Mouse (Mus musculus): Measurements from ENCODE around the gene Cpeb3. TPM values are rescaled to one million over a fixed set of nuclear protein-coding genes. Genes with fewer than 3 reads are reported as not detected.
"Not testable (repeated sequence)": the region's sequence is repeated elsewhere in the genome, so short reads cannot be mapped to it uniquely, and the experiment has no call there.

Cpeb3 gene
- polyA plus RNA-seq, 1 experiment from 2014 or later, result 10.4 TPM

DNA sequence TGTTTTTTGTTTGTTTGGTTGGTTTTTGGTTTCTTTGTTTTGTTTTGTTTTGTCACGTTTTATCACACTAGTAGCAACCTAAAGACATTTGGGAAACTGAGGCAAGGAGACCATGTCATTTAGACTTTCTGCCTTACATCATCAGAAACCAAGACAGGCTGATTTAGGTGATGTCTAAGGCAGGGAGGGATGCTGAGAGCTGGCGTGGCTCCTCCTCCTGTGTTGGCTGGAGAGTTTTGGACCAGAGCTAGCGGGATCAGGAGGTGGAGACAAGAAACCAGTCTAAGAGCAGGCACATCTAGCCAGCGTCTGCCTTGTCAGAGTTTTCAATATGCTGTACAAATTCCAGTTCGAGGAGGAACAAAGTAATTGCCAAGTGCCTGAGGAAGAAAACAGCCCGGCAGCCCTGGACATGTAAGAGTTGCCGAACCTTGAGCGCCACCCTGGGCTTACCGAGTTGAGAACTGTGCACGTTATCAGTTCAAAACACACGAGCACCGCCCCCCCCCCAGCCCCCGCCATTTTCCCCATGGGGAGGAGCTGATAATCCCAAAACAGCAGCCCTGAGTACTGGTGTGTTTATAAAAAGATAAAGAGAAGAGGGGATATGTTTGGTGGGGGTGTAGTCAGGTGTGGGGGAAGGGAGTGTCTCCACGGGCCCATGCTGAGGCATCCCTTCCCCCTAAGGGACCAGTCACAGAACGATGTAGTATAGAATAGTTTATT is 29.5 kb upstream of the Cpeb3 start:
- H3K27ac ChIP-seq (ENCODE audit: low read depth, low read length), result no peak overlapping the region
- WGBS, result 10% methylated on average over 15 of the region's 15 CpGs
- peaks cover 5% of the 10 kb centered on the region for H3K4me1 ChIP-seq (ENCODE audit: control insufficient read depth, insufficient read depth, low read depth, low read length)
- no peaks in the 10 kb centered on the region for H3K9me3 ChIP-seq (ENCODE audit: control insufficient read depth, low read length)
- no peak for ATAC-seq
- no peaks in the 10 kb centered on the region for H3K27me3 ChIP-seq (replicated peaks; ENCODE audit: control insufficient read depth, insufficient read depth, low read length)
- no peaks in the 10 kb centered on the region for H3K36me3 ChIP-seq (ENCODE audit: control insufficient read depth, insufficient read depth, low read length)
- no peak overlapping the region for H3K4me3 ChIP-seq (ENCODE audit: low read length)
- H3K9ac ChIP-seq (ENCODE audit: low read depth, low read length), result no peak overlapping the region
- peak overlapping the region; percentile 18 for H3K4me2 ChIP-seq (ENCODE audit: low read length)

DNA sequence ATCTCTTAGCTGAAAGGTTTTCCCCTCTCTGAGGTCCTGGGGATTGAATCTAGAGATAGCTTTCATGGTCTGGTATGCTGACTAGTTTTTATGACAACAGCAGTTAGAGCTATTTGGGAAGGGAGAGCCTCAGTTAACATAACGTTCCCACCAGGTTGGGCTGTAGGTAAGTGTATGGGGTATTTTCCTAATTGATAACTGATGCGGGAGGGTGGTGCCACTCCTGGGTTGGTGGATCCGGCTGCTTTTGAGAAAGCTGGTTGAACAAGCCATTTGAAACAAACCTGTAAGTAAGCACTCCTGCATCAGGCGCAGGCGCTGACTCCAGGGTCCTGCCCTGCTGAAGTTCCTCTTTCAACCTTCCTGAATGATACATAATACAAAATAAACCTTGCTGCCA is 28.9 kb upstream of the Cpeb3 start:
- Histone ChIP-seq H3K36me3 (ENCODE audit: control insufficient read depth, insufficient read depth, low read length) (no peaks in the 10 kb centered on the region), H3K27me3 (replicated peaks; ENCODE audit: control insufficient read depth, insufficient read depth, low read length) (no peaks in the 10 kb centered on the region), H3K4me1 (ENCODE audit: control insufficient read depth, insufficient read depth, low read depth, low read length) (peaks cover 5% of the 10 kb centered on the region), H3K27ac (ENCODE audit: low read depth, low read length) (no peak overlapping the region), H3K9me3 (ENCODE audit: control insufficient read depth, low read length) (no peaks in the 10 kb centered on the region), H3K4me2 (ENCODE audit: low read length) (no peak overlapping the region), H3K4me3 (ENCODE audit: low read length) (no peak overlapping the region), H3K9ac (ENCODE audit: low read depth, low read length) (no peak overlapping the region)
- ATAC-seq, result no peak
- WGBS, result 62% methylated on average over 5 of the region's 5 CpGs

GRCm38 (mm10) chr19:37235818-37236217 is 27.4 kb upstream of the Cpeb3 start:
- Histone ChIP-seq H3K4me1 (ENCODE audit: control insufficient read depth, insufficient read depth, low read depth, low read length) (peaks cover 5% of the 10 kb centered on the region), H3K9me3 (ENCODE audit: control insufficient read depth, low read length) (no peaks in the 10 kb centered on the region), H3K27ac (ENCODE audit: low read depth, low read length) (no peak overlapping the region), H3K9ac (ENCODE audit: low read depth, low read length) (no peak overlapping the region), H3K27me3 (replicated peaks; ENCODE audit: control insufficient read depth, insufficient read depth, low read length) (no peaks in the 10 kb centered on the region), H3K4me3 (ENCODE audit: low read length) (no peak overlapping the region), H3K4me2 (ENCODE audit: low read length) (no peak overlapping the region), H3K36me3 (ENCODE audit: control insufficient read depth, insufficient read depth, low read length) (no peaks in the 10 kb centered on the region)
- WGBS, result 56% methylated on average over 8 of the region's 8 CpGs
- no peak for ATAC-seq

DNA sequence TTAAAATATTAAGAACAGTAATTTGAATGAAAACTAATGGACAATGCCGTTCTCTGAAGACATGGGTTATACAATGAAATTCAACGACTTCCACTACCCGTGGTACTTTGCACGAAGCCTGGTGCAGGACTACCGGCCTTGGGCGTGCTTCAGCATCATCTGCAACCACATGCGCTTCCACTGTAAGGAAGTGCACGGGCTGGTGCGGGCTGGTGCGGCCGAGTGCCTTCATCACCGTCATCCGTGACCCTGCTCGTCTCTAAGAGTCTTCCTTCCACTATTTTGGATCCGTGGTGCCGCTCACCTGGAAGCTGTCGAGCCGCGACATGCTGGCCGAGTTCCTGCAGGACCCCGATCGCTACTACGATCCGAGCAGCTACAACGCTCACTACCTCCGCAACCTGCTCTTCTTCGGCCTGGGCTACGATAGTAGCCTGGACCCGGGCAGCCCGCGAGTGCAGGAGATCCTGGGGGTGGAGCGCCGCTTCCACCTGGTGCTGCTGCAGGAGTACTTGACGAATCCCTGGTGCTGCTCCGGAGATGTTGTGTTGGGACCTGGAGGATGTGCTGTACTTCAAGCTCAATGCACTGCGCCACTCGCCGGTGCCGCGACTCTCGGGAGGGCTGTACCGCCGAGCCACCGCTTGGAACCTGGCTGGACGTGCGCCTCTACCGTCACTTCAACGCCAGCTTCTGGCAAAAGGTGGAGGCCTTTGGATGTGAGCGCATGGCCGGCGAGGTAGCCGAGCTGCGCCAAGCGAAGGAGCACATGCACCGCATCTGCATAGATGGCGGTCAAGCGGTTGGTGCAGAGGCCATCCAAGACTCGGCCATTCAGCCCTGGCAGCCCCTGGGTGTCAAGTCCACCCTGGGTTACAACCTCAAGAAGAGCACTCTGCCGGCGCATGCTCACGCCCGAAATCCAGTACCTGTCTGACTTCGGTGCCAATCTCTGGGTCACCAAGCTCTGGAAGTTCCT is 25.4 kb upstream of the Cpeb3 start:
- Histone ChIP-seq H3K4me1 (ENCODE audit: control insufficient read depth, insufficient read depth, low read depth, low read length) (peaks cover 5% of the 10 kb centered on the region), H3K27ac (ENCODE audit: low read depth, low read length) (no peak overlapping the region), H3K9ac (ENCODE audit: low read depth, low read length) (peak overlapping the region; percentile 44), H3K4me2 (ENCODE audit: low read length) (peak overlapping the region; percentile 67), H3K9me3 (ENCODE audit: control insufficient read depth, low read length) (no peaks in the 10 kb centered on the region), H3K4me3 (ENCODE audit: low read length) (peak overlapping the region; percentile 49), H3K36me3 (ENCODE audit: control insufficient read depth, insufficient read depth, low read length) (no peaks in the 10 kb centered on the region), H3K27me3 (replicated peaks; ENCODE audit: control insufficient read depth, insufficient read depth, low read length) (no peaks in the 10 kb centered on the region)
- peak; percentile 80 for ATAC-seq
- WGBS, result 4% methylated on average over 61 of the region's 63 CpGs

DNA sequence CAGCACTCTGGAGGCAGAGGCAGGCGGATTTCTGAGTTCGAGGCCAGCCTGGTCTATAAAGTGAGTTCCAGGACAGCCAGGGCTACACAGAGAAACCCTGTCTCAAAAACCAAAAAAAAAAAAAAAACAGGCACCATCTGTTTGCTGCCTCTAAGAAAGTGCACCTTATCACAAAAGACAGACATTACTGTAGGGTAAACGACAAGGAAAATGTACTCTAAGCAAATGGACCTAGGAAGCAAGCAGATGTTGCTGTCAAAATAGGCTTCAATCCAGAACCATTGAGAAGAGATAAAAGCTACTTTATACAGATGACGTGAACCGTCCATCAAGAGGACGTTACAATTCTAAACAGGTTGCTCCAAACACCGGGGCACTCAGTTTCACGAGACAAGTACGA is 24.2 kb upstream of the Cpeb3 start:
- 69% methylated on average over 9 of the region's 9 CpGs for WGBS
- not testable (repeated sequence) for H3K27me3 ChIP-seq (replicated peaks; ENCODE audit: control insufficient read depth, insufficient read depth, low read length)

GRCm38 (mm10) chr19:37225197-37225862 is 16.9 kb upstream of the Cpeb3 start:
- no peak overlapping the region for H3K27ac ChIP-seq (ENCODE audit: low read depth, low read length)
- 84% methylated on average over 6 of the region's 6 CpGs for WGBS
- no peak for ATAC-seq

More for the DNA sequence above, 24.2 kb upstream of the Cpeb3 start:
- H3K4me2 ChIP-seq (ENCODE audit: low read length); H3K36me3 ChIP-seq (ENCODE audit: control insufficient read depth, insufficient read depth, low read length); H3K4me3 ChIP-seq (ENCODE audit: low read length); ATAC-seq; H3K9ac ChIP-seq (ENCODE audit: low read depth, low read length); H3K9me3 ChIP-seq (ENCODE audit: control insufficient read depth, low read length); H3K27ac ChIP-seq (ENCODE audit: low read depth, low read length); H3K4me1 ChIP-seq (ENCODE audit: control insufficient read depth, insufficient read depth, low read depth, low read length): not testable (repeated sequence)

GRCm38 (mm10) chr19:37214711-37215110 is 6.3 kb upstream of the Cpeb3 start:
- Histone ChIP-seq H3K4me2 (ENCODE audit: low read length) (no peak overlapping the region), H3K4me3 (ENCODE audit: low read length) (no peak overlapping the region), H3K27ac (ENCODE audit: low read depth, low read length) (no peak overlapping the region), H3K27me3 (replicated peaks; ENCODE audit: control insufficient read depth, insufficient read depth, low read length) (no peaks in the 10 kb centered on the region), H3K36me3 (ENCODE audit: control insufficient read depth, insufficient read depth, low read length) (peaks cover 12% of the 10 kb centered on the region), H3K9ac (ENCODE audit: low read depth, low read length) (no peak overlapping the region), H3K4me1 (ENCODE audit: control insufficient read depth, insufficient read depth, low read depth, low read length) (peaks cover under 1% of the 10 kb centered on the region), H3K9me3 (ENCODE audit: control insufficient read depth, low read length) (no peaks in the 10 kb centered on the region)
- WGBS, result 86% methylated on average over 2 of the region's 2 CpGs
- no peak for ATAC-seq

More at GRCm38 (mm10) chr19:37225197-37225862, 16.9 kb upstream of the Cpeb3 start:
- no peaks in the 10 kb centered on the region for H3K4me1 ChIP-seq (ENCODE audit: control insufficient read depth, insufficient read depth, low read depth, low read length)
- no peaks in the 10 kb centered on the region for H3K27me3 ChIP-seq (replicated peaks; ENCODE audit: control insufficient read depth, insufficient read depth, low read length)
- no peak overlapping the region for H3K9ac ChIP-seq (ENCODE audit: low read depth, low read length)
- H3K4me2 ChIP-seq (ENCODE audit: low read length), result no peak overlapping the region
- H3K36me3 ChIP-seq (ENCODE audit: control insufficient read depth, insufficient read depth, low read length), result peaks cover 4% of the 10 kb centered on the region
- no peak overlapping the region for H3K4me3 ChIP-seq (ENCODE audit: low read length)
- H3K9me3 ChIP-seq (ENCODE audit: control insufficient read depth, low read length), result no peaks in the 10 kb centered on the region

DNA sequence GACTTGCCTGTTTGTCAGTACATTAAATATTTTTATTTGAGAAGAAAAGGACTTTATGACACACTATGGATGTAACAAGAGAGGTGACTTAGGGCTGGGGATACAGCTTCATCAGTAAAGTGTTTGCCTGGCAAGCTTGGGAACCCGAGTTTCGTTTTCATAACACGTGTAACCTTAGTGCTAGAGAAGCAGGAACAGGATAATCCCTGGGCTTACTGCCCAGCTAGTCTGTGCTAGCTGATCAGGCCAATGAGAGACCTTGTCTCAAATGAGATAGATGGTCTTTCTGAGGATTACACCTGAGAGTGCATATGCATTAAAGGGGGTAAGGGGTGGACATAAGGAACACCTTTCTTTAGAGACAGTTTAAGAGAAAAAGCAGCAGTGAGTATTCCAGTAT is 3.0 kb upstream of the Cpeb3 start:
- H3K27me3 ChIP-seq (replicated peaks; ENCODE audit: control insufficient read depth, insufficient read depth, low read length), result no peaks in the 10 kb centered on the region
- H3K9ac ChIP-seq (ENCODE audit: low read depth, low read length), result no peak overlapping the region
- H3K4me1 ChIP-seq (ENCODE audit: control insufficient read depth, insufficient read depth, low read depth, low read length), result peaks cover 12% of the 10 kb centered on the region
- no peak overlapping the region for H3K4me3 ChIP-seq (ENCODE audit: low read length)
- no peaks in the 10 kb centered on the region for H3K9me3 ChIP-seq (ENCODE audit: control insufficient read depth, low read length)
- no peak for ATAC-seq
- 95% methylated on average over 3 of the region's 3 CpGs for WGBS
- H3K36me3 ChIP-seq (ENCODE audit: control insufficient read depth, insufficient read depth, low read length), result peaks cover 5% of the 10 kb centered on the region; the same call in 1 of the 2 replicates
- no peak overlapping the region for H3K4me2 ChIP-seq (ENCODE audit: low read length)
- no peak overlapping the region for H3K27ac ChIP-seq (ENCODE audit: low read depth, low read length)

DNA sequence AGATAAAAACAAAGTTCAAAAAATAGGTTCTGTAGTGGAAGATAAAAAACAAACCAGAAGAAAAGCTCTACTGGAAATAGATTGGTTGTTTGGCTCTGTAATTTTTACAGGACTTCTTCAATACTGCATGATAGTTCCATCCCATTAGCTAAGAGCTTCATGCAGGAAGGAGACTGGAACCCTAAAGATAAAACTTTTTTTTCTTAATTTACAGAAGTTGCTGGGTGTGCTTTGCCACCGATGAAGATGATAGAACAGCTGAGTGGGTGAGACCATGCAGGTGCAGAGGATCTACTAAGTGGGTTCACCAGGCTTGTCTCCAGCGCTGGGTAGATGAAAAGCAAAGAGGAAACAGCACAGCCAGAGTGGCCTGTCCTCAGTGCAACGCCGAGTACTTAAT is 2.1 kb upstream of the Cpeb3 start:
- WGBS, result over 99% methylated on average over 4 of the region's 4 CpGs
- no peak for ATAC-seq
- no peaks in the 10 kb centered on the region for H3K27me3 ChIP-seq (replicated peaks; ENCODE audit: control insufficient read depth, insufficient read depth, low read length)
- H3K4me1 ChIP-seq (ENCODE audit: control insufficient read depth, insufficient read depth, low read depth, low read length), result peaks cover 16% of the 10 kb centered on the region
- H3K27ac ChIP-seq (ENCODE audit: low read depth, low read length), result no peak overlapping the region
- H3K36me3 ChIP-seq (ENCODE audit: control insufficient read depth, insufficient read depth, low read length), result peaks cover 5% of the 10 kb centered on the region; the same call in 1 of the 2 replicates
- no peak overlapping the region for H3K4me2 ChIP-seq (ENCODE audit: low read length)
- no peak overlapping the region for H3K4me3 ChIP-seq (ENCODE audit: low read length)
- H3K9ac ChIP-seq (ENCODE audit: low read depth, low read length), result no peak overlapping the region
- H3K9me3 ChIP-seq (ENCODE audit: control insufficient read depth, low read length), result no peaks in the 10 kb centered on the region

Data from hindbrain, embryonic 16.5 days (tissue).